Mouse (Mus musculus) limb, embryonic 11.5 days (tissue): ENCODE measurements around the gene Prkn. TPM values are rescaled to one million over a fixed set of nuclear protein-coding genes. Genes with fewer than 3 reads are reported as not detected.

ENCODE experiments used
- ATAC-seq: fragments of 200-750 bp; cut with Nextera tagmentation; 2 replicates; pipeline ENCODE4 v1.8.0; 2017; ENCODE audit warnings: low read depth; ENCODE audit not compliant: insufficient number of reproducible peaks, low FRiP score, low TSS enrichment
- DNase-seq: peaks from one replicate; pipeline ENCODE4 v3.0.0-alpha.2; 2015; ENCODE audit warnings: low spot score
- H3K27ac ChIP-seq: fragments of 300-500 bp; sonication (generic); replicated peaks from 2 replicates; pipeline ENCODE4 v1.5.1; 2014; ENCODE audit warnings: low read depth, mild to moderate bottlenecking, low read length
- H3K27me3 ChIP-seq: fragments of 300-500 bp; sonication (generic); 2 replicates; pipeline ENCODE4 v1.6.1; 2014; ENCODE audit warnings: mild to moderate bottlenecking, low read length, mixed read lengths; ENCODE audit not compliant: control insufficient read depth, insufficient read depth
- H3K36me3 ChIP-seq: fragments of 300-500 bp; sonication (generic); 2 replicates; pipeline ENCODE4 v1.6.1; 2014; ENCODE audit warnings: mild to moderate bottlenecking, low read length, moderate library complexity, mixed read lengths; ENCODE audit not compliant: control insufficient read depth, insufficient read depth
- H3K4me1 ChIP-seq: fragments of 300-500 bp; sonication (generic); 2 replicates; pipeline ENCODE4 v1.6.1; 2014; ENCODE audit warnings: low read length, mixed read lengths; ENCODE audit not compliant: control insufficient read depth, insufficient read depth
- H3K4me2 ChIP-seq: fragments of 300-500 bp; sonication (generic); 2 replicates; pipeline ENCODE4 v1.6.1; 2014; ENCODE audit warnings: low read depth, mild to moderate bottlenecking, moderate library complexity; ENCODE audit not compliant: severe bottlenecking
- H3K4me3 ChIP-seq: fragments of 300-500 bp; sonication (generic); 2 replicates; pipeline ENCODE4 v1.5.1; 2014; ENCODE audit warnings: low read depth, low read length
- H3K9ac ChIP-seq: fragments of 300-500 bp; sonication (generic); 2 replicates; pipeline ENCODE4 v1.6.1; 2014; ENCODE audit warnings: mild to moderate bottlenecking, low read length
- H3K9me3 ChIP-seq: fragments of 300-500 bp; sonication (generic); 2 replicates; pipeline ENCODE4 v1.6.1; 2016; ENCODE audit warnings: low read length; ENCODE audit not compliant: control insufficient read depth
- WGBS: fragments of 180-500 bp; shearing (Covaris S2); extraction: QIAGEN DNeasy Blood & Tissue Kit; methylation state at CpG from one replicate; pipeline ENCODE4 v1.1.7; 2014; 5-methylcytosine and 5-hydroxymethylcytosine counted together
- polyA plus RNA-seq: library from polyadenylated mRNA; unstranded; fragments of >200 nt; fragmentation: Nextera tagmentation; extraction: Ambion mirVana; gene quantifications from 2 replicates; pipeline ENCODE4 v1.2.1, GENCODE M21; 2014

The Prkn gene
- polyA plus RNA-seq, 1 experiment from 2014 or later, result 1.2 TPM

DNA sequence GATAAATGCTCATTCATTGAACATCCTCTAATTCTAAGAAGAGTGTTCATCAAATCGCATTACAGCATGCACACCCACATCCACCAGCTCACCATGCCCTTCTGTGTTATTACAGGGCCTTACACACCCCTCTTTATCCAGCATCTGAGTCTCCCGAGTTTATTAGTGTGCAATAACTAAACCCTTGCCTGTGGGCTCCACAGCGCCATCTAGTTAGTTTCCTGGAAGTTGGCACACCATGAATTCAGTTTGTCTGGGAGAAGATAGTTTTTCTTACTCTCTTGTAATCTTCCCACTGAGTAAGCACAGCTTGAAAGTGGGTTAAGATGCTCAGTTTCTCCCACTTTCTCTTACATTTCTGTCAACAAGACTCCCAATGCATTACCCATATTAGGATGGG lies 781.3 kb downstream of the Prkn start:
- DNase-seq (no peak), ATAC-seq (no peak)
- no peak overlapping the region for H3K9ac ChIP-seq
- no peak overlapping the region for H3K27ac ChIP-seq
- H3K9me3 ChIP-seq, result no peaks in the 10 kb centered on the region
- WGBS, result 64% methylated on average over 3 of the region's 3 CpGs
- H3K36me3 ChIP-seq, result no peaks in the 10 kb centered on the region
- H3K27me3 ChIP-seq, result no peaks in the 10 kb centered on the region
- no peak overlapping the region for H3K4me3 ChIP-seq
- no peak overlapping the region for H3K4me2 ChIP-seq
- H3K4me1 ChIP-seq, result no peaks in the 10 kb centered on the region

DNA sequence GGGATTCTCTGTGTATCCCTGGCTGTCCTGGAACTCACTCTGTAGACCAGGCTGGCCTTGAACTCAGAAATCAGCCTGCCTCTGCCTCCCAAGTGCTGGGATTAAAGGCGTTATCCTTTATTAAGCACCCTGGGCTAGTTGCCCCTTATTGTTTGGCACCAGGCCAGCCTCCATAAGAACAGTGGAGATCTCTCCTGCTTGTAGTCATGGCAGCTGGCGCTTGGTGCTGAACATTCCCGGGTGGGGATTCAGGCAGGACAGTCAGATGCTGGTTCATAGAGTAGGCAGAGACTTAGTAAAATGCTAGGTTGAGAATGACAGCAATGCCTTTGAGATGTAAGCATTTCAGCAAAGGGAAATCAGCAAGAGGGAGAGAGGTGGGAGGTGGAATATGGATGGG lies 786.1 kb downstream of the Prkn start:
- Histone ChIP-seq H3K9me3 (no peaks in the 10 kb centered on the region), H3K27ac (no peak overlapping the region), H3K4me1 (no peaks in the 10 kb centered on the region), H3K9ac (no peak overlapping the region), H3K4me2 (no peak overlapping the region), H3K27me3 (no peaks in the 10 kb centered on the region), H3K4me3 (no peak overlapping the region), H3K36me3 (no peaks in the 10 kb centered on the region)
- DNase-seq (no peak), ATAC-seq (no peak)
- 92% methylated on average over 3 of the region's 3 CpGs for WGBS

DNA sequence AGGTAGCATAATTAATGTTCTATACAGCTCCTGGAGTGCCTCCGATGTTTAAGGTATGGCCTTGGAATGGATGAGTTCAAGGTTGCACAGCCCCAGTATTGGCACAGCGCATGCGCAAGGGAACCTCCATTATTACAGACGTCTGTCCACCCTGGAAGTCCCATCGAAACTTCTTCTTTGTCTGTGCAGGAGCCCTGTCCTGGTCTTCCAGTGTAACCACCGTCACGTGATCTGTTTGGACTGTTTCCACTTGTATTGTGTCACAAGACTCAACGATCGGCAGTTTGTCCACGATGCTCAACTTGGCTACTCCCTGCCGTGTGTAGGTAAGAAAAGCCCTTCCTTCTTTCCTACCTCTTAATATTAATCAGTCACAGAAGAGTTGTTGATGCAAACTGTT lies 794.9 kb downstream of the Prkn start:
- H3K4me1 ChIP-seq, result no peaks in the 10 kb centered on the region
- DNase-seq (no peak), ATAC-seq (no peak)
- 95% methylated on average over 11 of the region's 11 CpGs for WGBS
- H3K27me3 ChIP-seq, result no peaks in the 10 kb centered on the region
- H3K27ac ChIP-seq, result no peak overlapping the region
- H3K9me3 ChIP-seq, result no peaks in the 10 kb centered on the region
- no peak overlapping the region for H3K9ac ChIP-seq
- H3K4me3 ChIP-seq, result no peak overlapping the region
- H3K4me2 ChIP-seq, result no peak overlapping the region
- H3K36me3 ChIP-seq, result no peaks in the 10 kb centered on the region

DNA sequence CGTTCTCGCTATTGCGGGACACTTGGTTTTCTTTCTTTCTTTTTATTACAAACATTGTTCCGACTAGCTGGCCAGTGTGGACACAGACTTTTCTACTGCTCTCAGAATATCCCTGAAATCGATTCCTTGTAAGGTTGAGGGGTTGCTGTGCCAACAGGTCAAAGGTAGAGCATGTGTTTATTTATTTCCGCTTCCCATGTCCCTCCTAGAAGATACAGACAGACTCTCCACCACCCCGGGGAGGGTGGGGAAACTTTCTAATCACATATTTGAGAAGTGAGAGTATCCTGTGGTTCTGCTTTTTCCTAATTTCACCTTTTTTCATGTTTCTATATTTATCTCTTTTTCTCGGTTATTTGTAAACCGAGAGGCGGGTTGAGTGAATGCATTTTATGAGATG lies 797.5 kb downstream of the Prkn start:
- no peak for DNase-seq
- Histone ChIP-seq H3K36me3 (no peaks in the 10 kb centered on the region), H3K4me3 (no peak overlapping the region), H3K9me3 (no peaks in the 10 kb centered on the region), H3K4me1 (no peaks in the 10 kb centered on the region), H3K27ac (no peak overlapping the region), H3K27me3 (no peaks in the 10 kb centered on the region), H3K4me2 (no peak overlapping the region), H3K9ac (no peak overlapping the region)
- no peak for ATAC-seq
- WGBS, result 89% methylated on average over 10 of the region's 10 CpGs

DNA sequence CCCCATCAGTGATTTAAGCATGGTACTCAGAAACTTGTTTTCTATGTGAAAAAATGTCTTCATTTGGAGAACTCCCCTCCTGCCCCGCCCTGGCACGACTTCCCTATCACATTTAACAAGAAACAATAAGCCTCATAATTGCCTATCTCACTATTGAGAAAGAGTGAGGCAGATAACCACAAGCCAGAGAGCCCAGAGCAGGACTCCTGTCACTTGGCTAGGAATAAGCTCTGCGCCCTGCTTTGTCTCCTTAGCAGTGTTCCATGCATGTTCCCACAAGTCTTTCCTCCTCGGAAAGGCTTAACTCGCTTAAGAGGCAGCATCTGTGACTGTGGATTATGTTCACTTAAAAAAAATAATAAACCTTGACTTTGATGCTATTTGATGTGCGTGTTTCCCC lies 798.3 kb downstream of the Prkn start:
- H3K4me2 ChIP-seq, result no peak overlapping the region
- no peak overlapping the region for H3K9ac ChIP-seq
- H3K27ac ChIP-seq, result no peak overlapping the region
- WGBS, result 86% methylated on average over 6 of the region's 6 CpGs
- no peak for ATAC-seq
- no peaks in the 10 kb centered on the region for H3K27me3 ChIP-seq
- no peak for DNase-seq
- H3K4me1 ChIP-seq, result no peaks in the 10 kb centered on the region
- H3K9me3 ChIP-seq, result no peaks in the 10 kb centered on the region
- H3K36me3 ChIP-seq, result no peaks in the 10 kb centered on the region
- H3K4me3 ChIP-seq, result no peak overlapping the region

DNA sequence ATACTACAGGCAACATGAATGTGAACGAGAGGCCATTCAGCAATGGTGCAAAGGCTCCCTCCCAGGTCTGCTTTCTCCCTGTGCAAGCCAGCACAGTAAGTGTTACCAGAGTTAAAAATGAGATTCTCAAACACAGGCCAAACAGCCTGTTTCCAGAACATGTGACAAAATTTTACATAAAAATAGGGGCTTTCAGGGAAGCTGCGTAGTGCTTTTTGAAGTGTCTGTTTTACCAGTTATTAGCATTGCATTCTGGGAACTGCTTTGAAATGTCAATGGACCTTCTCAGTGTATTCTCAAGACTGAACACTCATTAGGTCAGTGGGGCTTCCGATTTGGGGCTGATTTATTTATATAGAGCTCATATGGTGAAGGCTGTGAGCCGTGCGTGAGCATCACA lies 799.6 kb downstream of the Prkn start:
- no peaks in the 10 kb centered on the region for H3K36me3 ChIP-seq

DNA sequence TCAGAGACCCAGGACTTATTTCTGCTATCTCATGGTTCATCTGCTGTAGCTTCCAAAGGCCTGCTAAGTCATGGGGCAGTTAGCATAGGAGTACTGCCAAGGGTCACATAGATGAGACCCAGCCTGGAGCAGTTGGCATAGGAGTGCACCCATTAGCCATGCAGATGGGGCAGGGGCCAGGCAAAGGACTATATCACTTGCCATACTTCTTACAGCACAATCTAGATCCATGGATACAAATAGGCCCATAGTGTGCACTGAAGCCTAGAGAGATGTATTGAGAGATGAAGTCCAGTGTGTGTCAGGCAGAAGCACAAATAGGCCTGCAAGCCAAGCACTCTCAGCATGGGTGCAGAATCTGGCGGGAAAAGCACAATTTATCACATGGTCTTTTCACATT lies 802.1 kb downstream of the Prkn start:
- H3K27ac ChIP-seq, result no peak overlapping the region
- no peaks in the 10 kb centered on the region for H3K36me3 ChIP-seq
- H3K27me3 ChIP-seq, result no peaks in the 10 kb centered on the region
- ATAC-seq, result no peak
- no peak overlapping the region for H3K4me3 ChIP-seq
- H3K9me3 ChIP-seq, result no peaks in the 10 kb centered on the region
- DNase-seq, result no peak
- H3K4me2 ChIP-seq, result no peak overlapping the region
- WGBS, result 85% methylated on average over 1 of the region's 1 CpGs
- no peak overlapping the region for H3K9ac ChIP-seq
- no peaks in the 10 kb centered on the region for H3K4me1 ChIP-seq

More for the DNA sequence above, 799.6 kb downstream of the Prkn start:
- no peaks in the 10 kb centered on the region for H3K4me1 ChIP-seq
- H3K4me2 ChIP-seq, result no peak overlapping the region
- H3K27me3 ChIP-seq, result no peaks in the 10 kb centered on the region
- no peaks in the 10 kb centered on the region for H3K9me3 ChIP-seq
- H3K4me3 ChIP-seq, result no peak overlapping the region
- H3K27ac ChIP-seq, result no peak overlapping the region
- DNase-seq (no peak), ATAC-seq (no peak)
- H3K9ac ChIP-seq, result no peak overlapping the region
- WGBS, result 82% methylated on average over 5 of the region's 5 CpGs

DNA sequence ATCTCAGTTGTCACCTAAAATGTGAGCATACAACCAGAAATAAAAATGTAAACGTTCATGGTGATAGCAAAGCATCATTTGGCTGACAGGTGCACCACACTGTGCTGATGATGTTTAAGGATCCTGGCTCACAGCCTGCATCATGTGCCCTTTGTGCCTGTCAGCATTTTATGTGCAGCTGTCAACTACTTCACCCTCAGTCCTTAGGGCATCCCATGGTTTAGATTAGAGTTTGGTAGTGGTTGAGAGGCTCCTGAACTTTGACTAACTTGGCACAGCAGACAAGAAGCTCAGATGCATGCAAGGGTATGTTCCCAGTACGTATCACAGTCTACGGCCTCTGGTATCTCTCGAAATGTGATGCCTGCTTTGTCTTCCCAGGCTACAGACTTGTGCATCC lies 803.8 kb downstream of the Prkn start:
- H3K27ac ChIP-seq, result no peak overlapping the region
- H3K4me2 ChIP-seq, result no peak overlapping the region
- H3K4me1 ChIP-seq, result no peaks in the 10 kb centered on the region
- no peak overlapping the region for H3K9ac ChIP-seq
- no peak for ATAC-seq
- H3K36me3 ChIP-seq, result no peaks in the 10 kb centered on the region
- WGBS, result 89% methylated on average over 4 of the region's 4 CpGs
- no peaks in the 10 kb centered on the region for H3K9me3 ChIP-seq
- no peaks in the 10 kb centered on the region for H3K27me3 ChIP-seq
- DNase-seq, result no peak
- H3K4me3 ChIP-seq, result no peak overlapping the region

DNA sequence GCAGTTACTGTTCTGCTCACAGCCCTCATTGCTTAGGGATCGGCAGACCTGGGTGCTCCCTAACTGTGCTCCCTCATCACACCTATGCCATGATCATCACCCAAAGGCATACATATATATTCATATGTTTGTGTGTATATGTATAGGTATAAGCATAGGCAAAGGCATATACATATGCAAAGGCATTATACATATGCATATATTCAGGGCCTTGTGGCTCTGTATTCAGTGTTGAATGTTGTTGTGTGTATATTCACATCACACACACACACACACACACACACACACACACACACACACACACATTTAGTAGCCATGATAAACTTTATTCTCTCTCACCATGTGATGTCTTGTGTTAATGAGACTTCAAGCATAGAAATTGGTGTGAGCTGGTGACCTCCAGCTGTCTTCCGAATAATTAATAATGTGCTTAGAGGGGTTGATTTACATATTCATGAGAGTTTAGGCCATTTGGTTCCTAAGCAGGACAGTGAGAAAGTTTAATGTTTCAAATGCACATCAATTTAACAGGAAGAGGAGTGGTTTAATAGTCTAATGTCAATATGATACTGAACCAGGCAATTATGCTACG lies 804.8 kb downstream of the Prkn start:
- H3K9me3 ChIP-seq, result no peaks in the 10 kb centered on the region
- WGBS, result 87% methylated on average over 3 of the region's 3 CpGs
- no peak for DNase-seq

More for the DNA sequence above, 804.8 kb downstream of the Prkn start:
- Histone ChIP-seq H3K9ac (no peak overlapping the region), H3K27me3 (no peaks in the 10 kb centered on the region), H3K4me1 (no peaks in the 10 kb centered on the region), H3K36me3 (no peaks in the 10 kb centered on the region), H3K4me2 (no peak overlapping the region), H3K27ac (no peak overlapping the region), H3K4me3 (no peak overlapping the region)
- no peak for ATAC-seq
